In genomic region chr16:30038663-30039593, GRCm38 (mm10) we compare ENCODE assay signal across 8 mouse cellular contexts. TPM values are rescaled to one million over a fixed set of nuclear protein-coding genes. Genes with fewer than 3 reads are reported as not detected.
DNase-seq lines count a peak whose midpoint lies in the region; ATAC-seq lines count a peak whose summit lies in the region.

No protein-coding gene starts in this region.

- 22% methylated on average over 15 of the region's 17 CpGs for WGBS in liver, embryonic 16.5 days (ENCODE audit: insufficient replicate concordance)
- 5% methylated on average over 16 of the region's 17 CpGs for WGBS in forebrain, embryonic 14.5 days

- no peak overlapping the region for H3K4me3 ChIP-seq in liver, embryonic 16.5 days (ENCODE audit: low read depth, low read length)
- H3K4me3 ChIP-seq in forebrain, embryonic 14.5 days (ENCODE audit: low read depth, low read length), result no peak overlapping the region

- H3K4me2 ChIP-seq in liver, embryonic 16.5 days (ENCODE audit: low read depth, low read length), result peak overlapping the region; percentile 11; the same call in 1 of the 2 replicates
- H3K4me2 ChIP-seq in forebrain, embryonic 14.5 days (ENCODE audit: low read length), result 0 out of 2 replicates have a peak overlapping the region, but pooled peaks have one; percentile 7

- DNase-seq in liver, result no peak
- DNase-seq in forebrain, embryonic 14.5 days (ENCODE audit: low spot score), result peak; percentile 49
- DNase-seq in splenic B cell, adult 2 months (ENCODE audit: low read depth, low spot score), result peak; percentile 96
- DNase-seq in right cerebral cortex, adult 2 months (ENCODE audit: low spot score in 2 of 2), result no peak
- DNase-seq in cerebellum, adult 18-20 months, result no peak
- no peak for DNase-seq in right cerebral cortex, postnatal 4 days

- no peaks in the 10 kb centered on the region for H3K9me3 ChIP-seq in liver, embryonic 16.5 days (replicated peaks; ENCODE audit: control insufficient read depth, low read length)
- H3K9me3 ChIP-seq in forebrain, embryonic 14.5 days (replicated peaks; ENCODE audit: control insufficient read depth, low read length), result no peaks in the 10 kb centered on the region

- no peaks in the 10 kb centered on the region for H3K36me3 ChIP-seq in liver, embryonic 16.5 days (ENCODE audit: control insufficient read depth, insufficient read depth)
- H3K36me3 ChIP-seq in forebrain, embryonic 14.5 days (ENCODE audit: control insufficient read depth, insufficient read depth, low read length), result no peaks in the 10 kb centered on the region
- H3K36me3 ChIP-seq in splenic B cell, adult 2 months (ENCODE audit: control insufficient read depth, insufficient read depth, low read length, poor library complexity, severe bottlenecking), result no peaks in the 10 kb centered on the region

- H3K9ac ChIP-seq in liver, embryonic 16.5 days (ENCODE audit: low read depth, low read length), result no peak overlapping the region
- H3K9ac ChIP-seq in forebrain, embryonic 14.5 days (ENCODE audit: low read length), result no peak overlapping the region

- no peak for ATAC-seq in liver, embryonic 16.5 days (ENCODE audit: low read depth)
- peak; percentile 62 for ATAC-seq in forebrain, embryonic 14.5 days
- peak; percentile 86 for ATAC-seq in megakaryocyte, adult 5-6 weeks (ENCODE audit: poor library complexity, severe bottlenecking)

- no peaks in the 10 kb centered on the region for H3K27me3 ChIP-seq in liver, embryonic 16.5 days (ENCODE audit: control insufficient read depth, insufficient read depth, low read depth, low read length)
- no peaks in the 10 kb centered on the region for H3K27me3 ChIP-seq in forebrain, embryonic 14.5 days (replicated peaks; ENCODE audit: control insufficient read depth, insufficient read depth, low read length)
- H3K27me3 ChIP-seq in splenic B cell, adult 2 months (ENCODE audit: control insufficient read depth, insufficient read depth, low read length, poor library complexity, severe bottlenecking), result no peaks in the 10 kb centered on the region

- peaks cover 15% of the 10 kb centered on the region for H3K4me1 ChIP-seq in liver, embryonic 16.5 days (ENCODE audit: control insufficient read depth, low read depth, low read length)
- peaks cover 15% of the 10 kb centered on the region for H3K4me1 ChIP-seq in forebrain, embryonic 14.5 days (ENCODE audit: control insufficient read depth, insufficient read depth, low read length)

- no peak overlapping the region for H3K27ac ChIP-seq in liver, embryonic 16.5 days (ENCODE audit: low read length)
- no peak overlapping the region for H3K27ac ChIP-seq in forebrain, embryonic 14.5 days (ENCODE audit: low read depth, low read length)

RNA-seq across cellular contexts. Expression of gene Hes1, which starts 25.3 kb away (rescaled TPM):
- polyA plus RNA-seq in liver, embryonic 16.5 days (2015; fragmentation: Nextera tagmentation; extraction: Ambion mirVana), result 4.6 and 4.7 TPM in 2 replicates
- polyA plus RNA-seq in forebrain, embryonic 14.5 days (2014; fragmentation: Nextera tagmentation; extraction: Ambion mirVana), result 15.2 and 20.5 TPM in 2 replicates
- total RNA-seq in megakaryocyte, adult 5-6 weeks (2015), result 0.60 and 0.71 TPM in 2 replicates
- total RNA-seq in megakaryocyte, adult 5-6 weeks (2017), result 0.18 and 0.49 TPM in 2 replicates

Comparison
In these comparisons a context has a peak if more than half of its experiments do, and no peak if none do; other contexts are left out.
1. DNase-seq: peak in forebrain, embryonic 14.5 days (single experiment) and splenic B cell, adult 2 months (single experiment); none in liver (single experiment), right cerebral cortex, adult 2 months (0 of 2), cerebellum, adult 18-20 months (0 of 2) and right cerebral cortex, postnatal 4 days (single experiment).